Mouse (Mus musculus) left cerebral cortex, postnatal 4 days (tissue): ENCODE results near the gene Tfpi2. TPM values are rescaled to one million over a fixed set of nuclear protein-coding genes. Genes with fewer than 3 reads are reported as not detected.
A peak's percentile ranks its signal among the peaks of the same experiment; 100 is the strongest.

Source experiments
- DNase-seq: peaks from one replicate; pipeline ENCODE4 v3.0.0-alpha.2; 2022
- intact Hi-C: fragments of 180-260 bp; cut with DNase I; formaldehyde crosslinking; loops from one replicate; pipeline ENCODE4 v1.15.1; 2025
- total RNA-seq, 2 experiments: library from RNA; stranded (reverse); gene quantifications; 2 replicates each; pipeline ENCODE4 v1.2.3; 2021

Tfpi2 gene
- not detected for total RNA-seq

DNA sequence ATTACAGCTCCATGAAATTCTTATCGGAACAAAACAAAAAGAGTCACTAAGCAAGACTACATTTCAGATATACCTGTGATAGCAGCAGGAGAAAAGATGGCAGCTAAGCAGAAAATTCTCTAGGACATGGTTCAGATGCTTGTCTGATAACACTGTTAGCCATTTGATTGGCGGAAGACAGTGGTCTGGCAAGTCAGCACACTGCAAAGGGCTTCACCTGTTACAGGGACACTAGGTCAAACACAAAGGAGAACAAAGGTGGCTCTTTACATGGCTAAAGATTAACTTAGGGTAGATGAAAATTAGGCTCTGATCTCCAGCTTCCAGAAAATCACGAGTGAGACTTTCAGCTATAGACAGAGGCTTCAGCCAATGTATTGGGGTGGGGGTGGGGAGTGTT is at the start of gene Tfpi2:
Gene Tfpi2, minus strand, starts transcription at position 170 of the 400 bp plus-strand sequence.
- intact Hi-C loops: no loop called here
- no peak for DNase-seq

DNA sequence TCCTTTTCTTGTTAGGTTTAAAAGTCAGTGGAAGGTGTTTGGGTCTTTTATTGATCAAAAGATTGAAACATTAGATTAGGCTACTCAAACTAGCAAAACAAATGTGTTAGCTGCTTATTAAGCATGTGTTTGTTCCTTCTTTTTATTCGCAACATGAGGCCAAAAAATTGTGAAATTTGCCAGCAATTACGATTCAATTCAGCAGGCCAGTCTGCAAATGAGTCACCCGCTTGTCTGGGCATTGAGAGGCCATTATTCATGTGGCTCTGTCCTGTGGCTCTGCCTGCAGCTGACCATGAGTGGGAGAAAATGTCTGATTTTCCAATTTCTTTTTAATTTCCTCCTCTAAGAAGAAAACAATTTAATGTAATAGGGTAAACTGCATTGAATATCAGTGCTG is 42.2 kb upstream of the Tfpi2 start:
- intact Hi-C loops: no loop called here
- DNase-seq: no peak

DNA sequence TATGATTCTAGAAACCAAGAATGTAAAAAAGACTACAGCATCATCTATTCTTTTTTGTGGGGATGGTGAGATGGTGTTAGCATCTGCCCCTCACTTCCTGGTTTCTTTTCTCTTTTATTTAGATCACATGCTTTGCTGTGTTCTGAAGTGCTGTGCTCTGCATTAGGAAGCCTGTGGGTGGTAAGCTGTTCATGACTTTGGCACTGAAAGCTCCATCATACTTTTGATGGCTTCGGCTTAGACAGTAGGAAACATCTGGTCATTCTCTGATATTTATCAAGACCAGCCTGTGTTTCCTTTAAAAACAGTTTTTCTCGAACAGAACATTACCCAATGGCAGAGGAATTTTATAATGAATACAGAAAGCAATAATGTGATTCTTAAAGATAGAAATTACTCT is 37.6 kb upstream of the Tfpi2 start:
- intact Hi-C loops: no loop called here
- DNase-seq: no peak

DNA sequence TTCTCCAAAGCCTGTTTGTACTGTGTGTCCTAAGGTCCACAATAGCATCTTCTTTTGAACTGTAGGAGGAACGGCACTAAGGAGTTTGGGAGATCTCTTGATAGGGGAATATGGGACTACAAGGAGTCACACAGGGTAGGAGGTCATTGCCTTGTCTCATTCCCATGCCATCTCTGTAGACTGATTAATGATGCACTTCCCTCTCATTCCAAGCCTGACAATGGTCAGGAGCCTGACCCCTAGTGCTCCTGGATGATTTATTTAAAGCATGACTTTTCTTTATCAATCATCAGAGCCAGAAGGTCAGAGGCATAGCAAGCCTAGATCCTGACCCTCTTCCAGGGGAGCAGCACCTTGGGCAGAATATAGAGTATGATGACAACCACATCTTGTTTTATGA is 33.9 kb upstream of the Tfpi2 start:
- intact Hi-C loops: no loop called here
- no peak for DNase-seq

DNA sequence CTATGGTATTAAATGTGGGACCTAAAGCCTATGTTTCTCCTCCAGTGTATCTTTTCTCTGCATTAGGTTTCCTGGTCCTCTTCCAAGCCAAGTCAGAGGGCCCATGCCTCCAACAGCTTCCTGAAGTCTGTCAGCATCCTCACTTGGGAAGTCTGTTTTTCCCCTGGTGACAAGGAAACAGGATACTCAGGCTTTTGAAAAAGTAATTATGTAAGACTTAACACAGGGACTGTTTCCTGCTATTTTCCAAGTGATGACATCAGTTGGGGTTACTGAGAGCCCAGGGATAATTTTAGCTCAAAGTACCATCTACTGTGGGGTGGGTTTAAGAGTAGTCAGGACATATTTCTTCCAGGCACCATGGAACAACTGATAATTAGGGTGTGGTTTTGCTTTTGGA is 20.8 kb upstream of the Tfpi2 start:
- intact Hi-C loops: no loop called here
- no peak for DNase-seq

- DNase-seq: no peak
- intact Hi-C loops: no loop called here
Observed at GRCm38 (mm10) chr6:4008501-4009040, 19.9 kb upstream of the Tfpi2 start.

- intact Hi-C loops: no loop called here
- no peak for DNase-seq
Observed at GRCm38 (mm10) chr6:4004808-4005207, 16.1 kb upstream of the Tfpi2 start.

DNA sequence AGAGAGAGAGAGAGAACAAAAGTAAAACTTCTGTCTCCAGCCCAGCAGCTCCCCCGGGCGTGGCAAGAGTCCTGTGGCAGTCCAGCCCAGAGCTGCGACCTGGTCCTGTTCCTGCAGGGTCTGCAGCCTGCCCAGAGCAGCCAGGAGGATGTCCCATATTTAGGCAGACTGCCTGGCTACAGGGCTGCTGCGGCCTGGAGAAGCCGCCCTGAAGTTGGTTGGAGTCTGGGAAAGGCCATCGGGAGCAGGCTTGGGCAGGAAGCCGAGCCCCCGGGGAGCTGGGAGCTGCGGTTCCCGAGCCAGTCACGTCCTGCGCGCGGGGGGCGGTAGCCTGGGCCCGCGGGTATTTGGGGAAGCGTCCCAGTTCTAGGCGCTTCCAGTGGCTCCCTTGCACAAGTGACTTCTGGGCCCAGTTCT is 15.2 kb upstream of the Tfpi2 start, which contains the start of gene Gng11:
Gene Gng11, plus strand, starts transcription at position 15 of the 417 bp plus-strand sequence.
- intact Hi-C loops: no loop called here
- DNase-seq: peak; percentile 51

DNA sequence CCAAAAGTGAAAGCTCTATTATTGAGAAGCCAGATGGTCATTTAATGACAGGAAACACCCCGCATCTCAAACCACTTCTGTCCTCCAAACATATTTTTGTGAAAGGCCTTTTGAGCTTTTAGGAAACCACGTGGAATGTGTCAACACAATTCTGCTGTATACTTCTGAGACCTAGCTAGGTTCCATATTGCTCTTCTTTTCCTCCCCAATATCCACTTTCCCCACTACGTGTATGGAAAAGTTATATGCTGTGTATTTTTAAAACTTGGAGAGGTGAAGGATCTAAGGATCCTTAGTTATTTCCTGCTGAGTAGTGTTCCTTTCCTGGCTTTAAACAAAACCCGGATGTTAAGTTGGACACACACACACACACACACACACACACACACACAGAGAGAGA is 14.7 kb upstream of the Tfpi2 start:
- intact Hi-C loops: no loop called here
- DNase-seq: no peak

DNA sequence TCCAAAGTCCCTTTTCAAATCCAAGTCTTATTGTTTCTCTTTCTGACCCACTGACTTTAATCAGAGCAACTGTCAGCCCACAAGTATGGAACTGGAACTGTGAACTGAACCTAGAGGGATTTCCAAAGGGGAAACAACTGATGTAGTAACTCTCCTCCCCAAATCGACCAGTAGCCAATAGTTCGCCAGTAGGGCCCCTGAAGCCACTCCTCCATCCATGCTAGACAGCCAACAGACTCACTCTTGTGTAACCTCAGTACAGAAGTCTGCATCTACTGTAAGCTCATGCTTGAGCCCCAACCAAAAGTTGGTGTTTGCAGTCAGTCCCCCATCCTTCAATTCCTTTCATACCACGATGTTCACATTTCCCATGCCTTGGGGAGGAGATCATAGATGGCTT is 12.0 kb upstream of the Tfpi2 start:
- intact Hi-C loops: no loop called here
- no peak for DNase-seq

- no peak for DNase-seq
- intact Hi-C loops: no loop called here
Observed at GRCm38 (mm10) chr6:3999296-3999695, 10.6 kb upstream of the Tfpi2 start.

GRCm38 (mm10) chr6:3998089-3998488 is 9.4 kb upstream of the Tfpi2 start:
- intact Hi-C loops: no loop called here
- no peak for DNase-seq

DNA sequence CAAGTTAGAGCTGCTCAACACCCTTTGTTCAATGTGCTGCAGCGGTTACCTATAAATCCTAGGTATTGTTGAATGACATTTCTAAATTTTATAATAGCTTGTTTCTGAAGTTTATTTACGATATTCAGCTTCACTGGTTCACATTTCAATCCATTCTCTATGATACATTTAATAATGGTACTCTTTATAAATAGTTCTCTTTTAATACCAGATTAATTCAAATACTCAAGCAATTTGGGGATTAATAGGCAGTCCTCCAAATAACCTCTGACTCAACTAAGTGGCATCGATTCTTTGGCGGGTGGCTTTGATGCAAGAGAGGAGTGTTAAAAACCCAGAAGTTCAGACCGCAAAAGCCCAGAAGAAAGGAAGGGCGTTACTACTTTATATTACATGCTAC is 4.8 kb upstream of the Tfpi2 start, which contains the start of gene Gngt1:
Gene Gngt1, plus strand, starts transcription at position 301 of the 400 bp plus-strand sequence.
- intact Hi-C loops: no loop called here
- no peak for DNase-seq

- intact Hi-C loops: no loop called here
- DNase-seq: no peak
Observed at GRCm38 (mm10) chr6:3982661-3983284, 5.9 kb downstream of the Tfpi2 start.

DNA sequence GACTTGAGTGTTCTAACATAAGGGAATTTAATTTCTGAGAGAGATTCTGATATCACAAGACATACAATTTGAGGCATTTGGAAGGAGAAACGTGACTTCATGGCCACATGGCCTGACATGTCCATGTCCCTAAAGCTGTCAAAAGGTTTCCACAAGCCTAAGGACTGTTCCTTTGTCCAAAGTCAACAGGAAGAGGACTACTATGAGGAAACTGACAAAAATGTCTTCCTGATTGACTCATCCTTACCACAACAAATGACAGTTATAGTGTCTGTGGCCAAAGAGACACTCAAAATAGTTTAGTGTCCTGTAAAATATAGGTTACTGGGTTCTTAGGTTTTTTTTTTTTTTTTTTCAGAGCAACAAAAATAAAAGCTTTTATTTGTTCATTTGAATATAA is 15.0 kb downstream of the Tfpi2 start:
- no peak for DNase-seq
- intact Hi-C loops: no loop called here

DNA sequence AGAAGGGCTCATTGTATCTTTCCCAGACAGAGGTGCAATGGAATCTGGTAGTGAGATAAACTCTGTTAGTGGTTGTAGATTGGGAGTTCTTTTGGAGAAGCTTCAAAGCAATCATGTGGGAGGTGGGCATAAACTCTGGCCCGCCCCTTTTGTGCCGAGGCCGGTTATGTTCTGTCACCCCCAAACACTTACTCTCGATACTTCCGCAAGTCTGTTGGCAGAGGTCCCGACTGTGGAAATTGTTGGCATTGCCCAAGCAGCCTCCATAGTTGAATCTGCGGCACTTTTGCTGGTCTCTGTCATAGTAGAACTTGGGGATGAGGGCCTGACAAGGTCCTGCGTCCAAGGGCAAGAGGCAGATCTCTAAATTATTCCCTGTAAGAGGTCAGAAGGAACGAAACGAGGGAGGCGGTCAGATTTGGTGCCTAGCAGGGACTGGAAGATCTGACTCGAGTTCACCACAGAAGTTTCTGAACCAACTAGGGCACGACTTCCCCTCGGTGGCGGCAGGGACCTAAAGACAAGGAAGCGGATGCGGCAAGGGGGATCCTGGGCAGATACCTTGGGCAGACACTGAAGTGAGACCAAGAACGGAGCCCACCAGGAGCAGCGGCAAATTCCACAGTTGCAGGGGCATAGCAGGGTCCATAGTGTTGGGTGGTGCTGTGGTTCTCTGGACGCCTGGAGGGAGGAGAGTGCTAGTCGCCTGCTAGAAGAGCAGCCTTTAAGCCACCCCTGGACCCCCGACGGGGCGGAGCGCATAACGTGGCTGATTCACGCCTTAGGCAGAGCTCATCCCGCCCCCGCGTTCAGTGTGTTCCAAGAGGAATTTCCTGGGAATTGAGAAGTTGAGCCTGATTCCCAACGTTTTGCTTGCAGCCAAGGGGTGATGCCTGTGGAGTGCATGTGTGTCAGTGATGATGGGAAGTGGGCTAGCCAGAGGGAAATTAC is 20.8 kb downstream of the Tfpi2 start:
- intact Hi-C loops: no loop called here
- peak; percentile 6 for DNase-seq

- DNase-seq: no peak
- intact Hi-C loops: no loop called here
Observed at GRCm38 (mm10) chr6:3954969-3955368, 33.8 kb downstream of the Tfpi2 start.

DNA sequence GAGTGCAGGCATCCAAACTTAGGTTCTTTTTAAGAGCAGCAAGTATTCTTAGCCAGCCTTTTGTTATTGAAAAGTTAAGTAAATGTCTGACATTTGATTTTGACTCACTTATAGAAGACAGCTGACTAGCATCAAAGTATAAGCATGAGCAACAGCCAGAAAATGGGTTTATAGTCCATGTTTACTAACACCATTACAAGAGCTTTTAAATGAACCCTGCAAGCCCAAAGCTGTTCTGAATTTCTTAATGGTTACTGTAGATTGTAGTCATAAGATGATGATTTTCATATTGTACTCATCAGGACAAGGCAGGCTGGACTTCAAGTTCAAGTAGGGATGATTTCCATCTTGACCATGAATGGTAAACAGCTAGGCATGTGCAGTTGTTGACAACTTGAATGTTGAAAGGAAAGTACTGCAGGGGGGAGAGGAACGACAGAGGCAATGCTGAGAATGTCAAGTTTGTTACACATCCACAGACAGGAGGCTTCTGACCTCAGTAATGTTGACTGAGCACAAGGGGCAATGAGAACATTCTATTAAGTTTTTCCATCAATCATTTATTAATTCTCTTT is 52.5 kb downstream of the Tfpi2 start:
- no peak for DNase-seq
- intact Hi-C loops: no loop called here

DNA sequence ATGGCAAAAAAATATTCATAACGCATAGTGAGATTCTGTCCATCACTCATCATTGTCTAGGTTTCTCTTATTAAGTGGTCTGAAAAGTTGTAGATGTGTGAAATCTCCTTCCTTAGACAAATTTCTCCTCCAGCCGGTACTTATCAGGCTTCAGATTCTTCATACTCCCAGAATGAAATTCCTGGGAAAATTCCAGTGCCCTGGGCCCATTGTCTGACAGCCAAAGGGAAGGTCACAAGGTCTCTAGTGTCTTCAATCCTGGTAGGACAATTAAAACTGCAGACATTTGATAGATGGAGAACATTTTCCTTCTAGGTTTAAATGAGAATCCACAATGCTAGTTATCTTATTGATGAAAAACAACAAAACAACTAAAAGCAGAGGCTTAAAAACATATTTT is 53.1 kb downstream of the Tfpi2 start:
- intact Hi-C loops: no loop called here
- no peak for DNase-seq

DNA sequence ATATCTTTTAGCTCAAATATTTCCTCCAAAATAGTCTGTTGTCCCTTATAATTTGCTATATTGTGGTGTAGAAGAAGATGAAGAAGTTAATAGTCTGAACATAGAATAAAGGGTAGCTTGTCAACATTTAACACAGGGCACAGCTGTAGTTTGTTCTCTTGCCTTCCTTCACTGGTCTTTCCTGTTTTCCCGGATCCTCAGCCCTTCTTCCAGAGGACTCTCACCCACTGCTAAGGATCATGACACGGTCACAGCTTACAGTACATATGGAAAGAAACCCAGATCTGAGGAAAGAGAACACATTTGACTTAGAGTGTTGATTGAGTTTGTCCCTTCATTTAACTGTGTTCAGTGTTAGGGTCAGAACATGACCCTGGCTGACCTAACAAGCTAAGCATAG is 53.7 kb downstream of the Tfpi2 start:
- DNase-seq: no peak
- intact Hi-C loops: no loop called here

DNA sequence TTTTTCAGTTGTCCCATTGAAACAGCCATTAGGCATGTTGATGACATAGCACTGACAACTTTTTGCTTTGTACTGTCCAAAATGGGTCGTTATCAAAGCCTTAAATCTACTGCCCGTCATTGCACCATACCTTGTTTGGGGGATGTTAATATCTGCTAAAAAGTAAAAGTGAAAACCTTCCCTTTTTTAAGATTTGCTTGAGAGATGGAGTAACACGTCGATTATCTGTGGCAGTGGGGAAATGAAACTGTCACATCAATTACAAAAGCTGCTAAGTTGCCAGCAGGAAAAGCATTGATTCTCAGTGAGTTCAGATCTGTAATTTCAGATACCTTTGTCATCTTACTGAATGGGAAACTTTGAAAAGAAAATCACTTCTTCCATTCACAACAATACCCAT is 62.6 kb downstream of the Tfpi2 start:
- intact Hi-C loops: no loop called here
- no peak for DNase-seq
